Mouse (Mus musculus): ENCODE data around the gene Armcx5. TPM values are rescaled to one million over a fixed set of nuclear protein-coding genes. Genes with fewer than 3 reads are reported as not detected.

The Armcx5 gene
- total RNA-seq, 2 experiments from 2014 or later, result 2.5 to 3.2 TPM

Small RNAs within 50 kb of the gene (microRNA-seq; reads per million reads assigned to microRNA genes)
- 0 reads per million in 2 experiments for gene Mir1970 (ENCODE audit: borderline replicate concordance in 2 of 2)
- 0 reads per million in 2 experiments for gene Mir7646 (ENCODE audit: borderline replicate concordance in 2 of 2)

Other genes with a start within 250 kb of the Armcx5 start
- gene AV320801, start 248.1 kb upstream of the Armcx5 start, total RNA-seq (2021), result not detected
- gene Nxf7, start 144.0 kb upstream of the Armcx5 start, total RNA-seq (2021), result not detected
- gene Prame, start 115.0 kb upstream of the Armcx5 start, total RNA-seq (2021), result not detected
- not detected for gene Tcp11x2, start 48.9 kb upstream of the Armcx5 start, total RNA-seq (2021)
- not detected for gene Tmsb15a, start 17.5 kb upstream of the Armcx5 start, total RNA-seq (2021)
- 10 to 100 TPM; 15.9 to 16.8 TPM for gene Gprasp1, start within 50 bp of the Armcx5 start, total RNA-seq (2021)
- 1 to 10 TPM; 3.2 to 4.1 TPM for gene Bhlhb9, start 54.9 kb downstream of the Armcx5 start, total RNA-seq (2021)
- 1 to 10 TPM; 1.2 to 1.3 TPM for gene Gprasp2, start 96.3 kb downstream of the Armcx5 start, total RNA-seq (2021)

All from gastrocnemius, postnatal 25 days (tissue).